ENCODE assay signal across 26 mouse cellular contexts in genomic region chr1:138662342-138662741, GRCm38 (mm10). TPM values are rescaled to one million over a fixed set of nuclear protein-coding genes. Genes with fewer than 3 reads are reported as not detected.
DNase-seq lines count a peak whose midpoint lies in the region; ATAC-seq lines count a peak whose summit lies in the region.
"Had no signal": no experiment of that assay in that cellular context is flagged by ENCODE, and none has a peak within 500 bp of the region (broad histone marks: within the 10 kb centered on the region; RNA-seq: fewer than 3 reads in every experiment).

No protein-coding gene starts in this region.

- no peak overlapping the region for H3K27ac ChIP-seq in hindbrain, embryonic 11.5 days (ENCODE audit: low read depth, low read length)
- no peak overlapping the region for H3K27ac ChIP-seq in hindbrain, embryonic 10.5 days
- no peak overlapping the region for H3K27ac ChIP-seq in neural tube, embryonic 11.5 days (ENCODE audit: low read depth, low read length)
- no peak overlapping the region for H3K27ac ChIP-seq in neural tube, embryonic 12.5 days
- H3K27ac ChIP-seq: embryonic facial prominence, embryonic 13.5 days; liver, embryonic 14.5 days had no signal

- H3K4me1 ChIP-seq in hindbrain, embryonic 11.5 days (replicated peaks; ENCODE audit: control insufficient read depth, insufficient read depth, low read length): no peaks in the 10 kb centered on the region
- no peaks in the 10 kb centered on the region for H3K4me1 ChIP-seq in hindbrain, embryonic 10.5 days (replicated peaks)
- H3K4me1 ChIP-seq in neural tube, embryonic 11.5 days (ENCODE audit: control insufficient read depth, insufficient read depth, low read length): no peaks in the 10 kb centered on the region
- H3K4me1 ChIP-seq in neural tube, embryonic 12.5 days: no peaks in the 10 kb centered on the region
- H3K4me1 ChIP-seq: embryonic facial prominence, embryonic 13.5 days had no signal

- no peak overlapping the region for H3K9ac ChIP-seq in hindbrain, embryonic 11.5 days (ENCODE audit: low read depth, low read length)
- H3K9ac ChIP-seq in neural tube, embryonic 11.5 days (ENCODE audit: low read length): no peak overlapping the region
- H3K9ac ChIP-seq in neural tube, embryonic 12.5 days: no peak overlapping the region
- H3K9ac ChIP-seq: embryonic facial prominence, embryonic 13.5 days; forebrain, postnatal 0 days; liver, embryonic 14.5 days had no signal

- DNase-seq in hindbrain, embryonic 11.5 days (ENCODE audit: low spot score): no peak
- DNase-seq in hindbrain, embryonic 10.5 days (ENCODE audit: low spot score): no peak
- no peak for DNase-seq in neural tube, embryonic 11.5 days (ENCODE audit: low spot score)
- no peak for DNase-seq in neural tube, embryonic 10.5 days (ENCODE audit: extremely low spot score, low spot score)
- no peak for DNase-seq in embryo, embryonic 11 days
- no peak for DNase-seq in lung, postnatal 36 days
- DNase-seq in layer of hippocampus, adult 11-12 months (ENCODE audit: low spot score): no peak
- DNase-seq: adrenal gland, postnatal 10 days; cerebellum, adult 11 months; cerebellum, adult 9-10 months; forebrain, postnatal 0 days; gastrocnemius, postnatal 10 days; heart, postnatal 14 days; kidney, adult 9 months; kidney, postnatal 10 days; liver; lung, adult 2 months; lung, postnatal 10 days; thymus, adult 2 months; thymus, postnatal 36 days had no signal

- 61% methylated on average over 2 of the region's 2 CpGs for WGBS in hindbrain, embryonic 11.5 days
- WGBS in hindbrain, embryonic 10.5 days: 64% methylated on average over 2 of the region's 2 CpGs
- 64% methylated on average over 2 of the region's 2 CpGs for WGBS in neural tube, embryonic 11.5 days
- WGBS in neural tube, embryonic 12.5 days: 44% methylated on average over 2 of the region's 2 CpGs

- H3K9me3 ChIP-seq in hindbrain, embryonic 11.5 days (ENCODE audit: control insufficient read depth, low read length): no peaks in the 10 kb centered on the region
- no peaks in the 10 kb centered on the region for H3K9me3 ChIP-seq in hindbrain, embryonic 10.5 days
- H3K9me3 ChIP-seq in neural tube, embryonic 11.5 days (ENCODE audit: control insufficient read depth, low read length): no peaks in the 10 kb centered on the region
- no peaks in the 10 kb centered on the region for H3K9me3 ChIP-seq in neural tube, embryonic 12.5 days
- H3K9me3 ChIP-seq: embryonic facial prominence, embryonic 13.5 days had no signal

- H3K4me3 ChIP-seq in hindbrain, embryonic 11.5 days (ENCODE audit: low read depth, low read length): no peak overlapping the region
- no peak overlapping the region for H3K4me3 ChIP-seq in hindbrain, embryonic 10.5 days
- no peak overlapping the region for H3K4me3 ChIP-seq in neural tube, embryonic 11.5 days (ENCODE audit: low read depth, low read length)
- H3K4me3 ChIP-seq in neural tube, embryonic 12.5 days: no peak overlapping the region
- H3K4me3 ChIP-seq: embryonic facial prominence, embryonic 13.5 days; erythroblast, embryonic 14.5 days had no signal

- no peaks in the 10 kb centered on the region for H3K36me3 ChIP-seq in hindbrain, embryonic 11.5 days (ENCODE audit: control insufficient read depth, insufficient read depth, low read length)
- H3K36me3 ChIP-seq in hindbrain, embryonic 10.5 days: no peaks in the 10 kb centered on the region
- no peaks in the 10 kb centered on the region for H3K36me3 ChIP-seq in neural tube, embryonic 11.5 days (ENCODE audit: control insufficient read depth, insufficient read depth, low read length)
- H3K36me3 ChIP-seq in neural tube, embryonic 12.5 days: no peaks in the 10 kb centered on the region
- H3K36me3 ChIP-seq: embryonic facial prominence, embryonic 13.5 days had no signal

- peak; percentile 69; the same call in 1 of the 2 replicates for ATAC-seq in hindbrain, embryonic 11.5 days (ENCODE audit: low FRiP score)
- peak; percentile 77 for ATAC-seq in neural tube, embryonic 11.5 days (ENCODE audit: insufficient read depth, low FRiP score, low TSS enrichment)
- ATAC-seq in neural tube, embryonic 12.5 days (ENCODE audit: low FRiP score, low read depth): peak; percentile 91
- ATAC-seq: forebrain, postnatal 0 days; intestine, embryonic 16.5 days had no signal

- no peaks in the 10 kb centered on the region for H3K27me3 ChIP-seq in hindbrain, embryonic 11.5 days (ENCODE audit: control insufficient read depth, insufficient read depth, low read length)
- H3K27me3 ChIP-seq in hindbrain, embryonic 10.5 days (ENCODE audit: insufficient read depth, poor library complexity, severe bottlenecking): no peaks in the 10 kb centered on the region
- H3K27me3 ChIP-seq in neural tube, embryonic 11.5 days (ENCODE audit: control insufficient read depth, insufficient read depth, low read length): no peaks in the 10 kb centered on the region
- H3K27me3 ChIP-seq in neural tube, embryonic 12.5 days (replicated peaks): no peaks in the 10 kb centered on the region
- H3K27me3 ChIP-seq: CH12.LX; embryonic facial prominence, embryonic 13.5 days had no signal

- H3K4me2 ChIP-seq in hindbrain, embryonic 11.5 days (replicated peaks; ENCODE audit: low read depth, low read length): no peak overlapping the region
- no peak overlapping the region for H3K4me2 ChIP-seq in neural tube, embryonic 11.5 days (ENCODE audit: low read depth)
- no peak overlapping the region for H3K4me2 ChIP-seq in neural tube, embryonic 12.5 days (replicated peaks)
- H3K4me2 ChIP-seq: embryonic facial prominence, embryonic 13.5 days had no signal

RNA-seq across cellular contexts. Expression of gene Nek7, which starts 42.4 kb away (rescaled TPM):
- polyA plus RNA-seq in hindbrain, embryonic 11.5 days (2014; fragmentation: Nextera tagmentation; extraction: Ambion mirVana): 26.1 and 27.7 TPM in 2 replicates
- polyA plus RNA-seq in hindbrain, embryonic 10.5 days (2016; fragmentation: Nextera tagmentation; extraction: Ambion mirVana): 16.9 and 26.2 TPM in 2 replicates
- 23.4 and 24.2 TPM in 2 replicates for polyA plus RNA-seq in neural tube, embryonic 11.5 days (2014; fragmentation: Nextera tagmentation; extraction: Ambion mirVana)
- polyA plus RNA-seq in neural tube, embryonic 12.5 days (2016; fragmentation: Nextera tagmentation; extraction: Ambion mirVana): 17.2 and 17.6 TPM in 2 replicates
